Mouse (Mus musculus) ES-Bruce4 (cell line): ENCODE measurements at regions not wholly inside any gene's neighbourhood (a gene's known extent, or its start where the extent isn't known, plus 50 kb on each side); places are given as distances from the start of the nearest gene placed in this dataset.

Experiments used
- CTCF ChIP-seq: IDR thresholded peaks from one replicate; pipeline ENCODE4 v1.8.1; 2011; ENCODE audit warnings: low read depth, low read length
- EP300 ChIP-seq: IDR thresholded peaks from 2 replicates; pipeline ENCODE4 v1.6.1; 2011; ENCODE audit warnings: low read depth, low read length; ENCODE audit not compliant: insufficient read depth

GRCm38 (mm10) chr4:125282974-125283319 lies 155.3 kb upstream of the Zc3h12a start:
- TF ChIP-seq CTCF, result no peak
- no peak for TF ChIP-seq EP300
